Mouse (Mus musculus) stomach, embryonic 14.5 days (tissue): ENCODE results near the gene Vps36. TPM values are rescaled to one million over a fixed set of nuclear protein-coding genes. Genes with fewer than 3 reads are reported as not detected.

ENCODE experiments used
- ATAC-seq: fragments of 200-750 bp; cut with Nextera tagmentation; 2 replicates; pipeline ENCODE4 v1.8.0; 2017; ENCODE audit warnings: low read depth, moderate TSS enrichment; ENCODE audit not compliant: insufficient number of reproducible peaks, insufficient read depth, low FRiP score
- H3K27ac ChIP-seq: fragments of 300-500 bp; sonication (generic); 2 replicates; pipeline ENCODE4 v1.5.1; 2014; ENCODE audit warnings: mild to moderate bottlenecking, low read length, moderate library complexity, mixed read lengths
- H3K27me3 ChIP-seq: fragments of 300-500 bp; sonication (generic); 2 replicates; pipeline ENCODE4 v1.6.1; 2014; ENCODE audit warnings: low read length, control low read depth, mixed read lengths; ENCODE audit not compliant: control insufficient read depth, insufficient read depth
- H3K36me3 ChIP-seq: fragments of 300-500 bp; sonication (generic); 2 replicates; pipeline ENCODE4 v1.6.1; 2014; ENCODE audit warnings: mild to moderate bottlenecking, control low read depth, low read length, moderate library complexity, mixed read lengths; ENCODE audit not compliant: control insufficient read depth, insufficient read depth
- H3K4me1 ChIP-seq: fragments of 300-500 bp; sonication (generic); 2 replicates; pipeline ENCODE4 v1.6.1; 2014; ENCODE audit warnings: low read length, control low read depth, mixed read lengths; ENCODE audit not compliant: control insufficient read depth, insufficient read depth
- H3K4me2 ChIP-seq: fragments of 300-500 bp; sonication (generic); replicated peaks from 2 replicates; pipeline ENCODE4 v1.6.1; 2014; ENCODE audit warnings: low read depth, low read length, control low read depth
- H3K4me3 ChIP-seq: fragments of 300-500 bp; sonication (generic); 2 replicates; pipeline ENCODE4 v1.5.1; 2014; ENCODE audit warnings: low read depth, low read length, control low read depth
- H3K9ac ChIP-seq: fragments of 300-500 bp; sonication (generic); replicated peaks from 2 replicates; pipeline ENCODE4 v1.6.1; 2014; ENCODE audit warnings: low read depth, mild to moderate bottlenecking, control low read depth, low read length, moderate library complexity, mixed read lengths
- H3K9me3 ChIP-seq: fragments of 300-500 bp; sonication (generic); 2 replicates; pipeline ENCODE4 v1.6.1; 2016; ENCODE audit warnings: low read depth, low read length, control low read depth; ENCODE audit not compliant: control insufficient read depth
- WGBS: fragments of 180-500 bp; shearing (Covaris S2); extraction: QIAGEN DNeasy Blood & Tissue Kit; methylation state at CpG from one replicate; pipeline ENCODE4 v1.1.7; 2014; 5-methylcytosine and 5-hydroxymethylcytosine counted together
- polyA plus RNA-seq: library from polyadenylated mRNA; unstranded; fragments of >200 nt; fragmentation: Nextera tagmentation; extraction: Ambion mirVana; gene quantifications from 2 replicates; pipeline ENCODE4 v1.2.1, GENCODE M21; 2014

Vps36 gene
- polyA plus RNA-seq, 1 experiment from 2014 or later = 60.0 TPM

GRCm38 (mm10) chr8:22164431-22164830 lies 28.2 kb upstream of the Vps36 start:
- Histone ChIP-seq H3K27ac (no peak overlapping the region), H3K27me3 (no peaks in the 10 kb centered on the region), H3K9me3 (no peaks in the 10 kb centered on the region), H3K9ac (no peak overlapping the region), H3K4me2 (no peak overlapping the region), H3K36me3 (peaks cover 16% of the 10 kb centered on the region; the same call in 1 of the 2 replicates), H3K4me3 (no peak overlapping the region), H3K4me1 (peaks cover 5% of the 10 kb centered on the region; the same call in 1 of the 2 replicates)
- WGBS = 81% methylated on average over 10 of the region's 10 CpGs
- ATAC-seq = no peak

- Histone ChIP-seq H3K9ac (no peak overlapping the region; the same call in 1 of the 2 replicates), H3K4me3 (peak overlapping the region; percentile 50), H3K9me3 (no peaks in the 10 kb centered on the region), H3K36me3 (peaks cover 17% of the 10 kb centered on the region; the same call in 1 of the 2 replicates), H3K4me2 (peak overlapping the region; percentile 47), H3K27ac (0 out of 2 replicates have a peak overlapping the region, but pooled peaks have one; percentile 27), H3K4me1 (peaks cover 5% of the 10 kb centered on the region; the same call in 1 of the 2 replicates), H3K27me3 (no peaks in the 10 kb centered on the region)
- WGBS = 45% methylated on average over 10 of the region's 10 CpGs
- peak; percentile 15; the same call in 1 of the 2 replicates for ATAC-seq
Measured at GRCm38 (mm10) chr8:22165251-22166079, 27.1 kb upstream of the Vps36 start.

- 0 out of 2 replicates have a peak within 1 kb of the TSS, but pooled peaks have one; percentile 27 for H3K27ac ChIP-seq
- peak; percentile 98 for ATAC-seq
- peak within 1 kb of the TSS; percentile 47 for H3K4me2 ChIP-seq
- peak within 1 kb of the TSS; percentile 50 for H3K4me3 ChIP-seq
- H3K4me1 ChIP-seq = peaks cover 5% of the 10 kb centered on the region; the same call in 1 of the 2 replicates
- peaks cover 17% of the 10 kb centered on the region; the same call in 1 of the 2 replicates for H3K36me3 ChIP-seq
- under 1% methylated on average over 34 of the region's 43 CpGs for WGBS
- H3K9me3 ChIP-seq = no peaks in the 10 kb centered on the region
- H3K27me3 ChIP-seq = no peaks in the 10 kb centered on the region
- no peak within 1 kb of the TSS; the same call in 1 of the 2 replicates for H3K9ac ChIP-seq
Measured at GRCm38 (mm10) chr8:22166080-22166603, 26.5 kb upstream of the Vps36 start, which contains the start of gene Nek3. Nek3 (minus strand) TSS chr8:22166435.

GRCm38 (mm10) chr8:22169167-22169566 lies 23.4 kb upstream of the Vps36 start:
- no peaks in the 10 kb centered on the region for H3K9me3 ChIP-seq
- peaks cover 24% of the 10 kb centered on the region; the same call in 1 of the 2 replicates for H3K36me3 ChIP-seq
- peaks cover 5% of the 10 kb centered on the region; the same call in 1 of the 2 replicates for H3K4me1 ChIP-seq
- H3K9ac ChIP-seq = no peak overlapping the region
- H3K27me3 ChIP-seq = no peaks in the 10 kb centered on the region
- no peak for ATAC-seq
- no peak overlapping the region for H3K4me2 ChIP-seq
- WGBS = 95% methylated on average over 5 of the region's 5 CpGs
- no peak overlapping the region for H3K27ac ChIP-seq
- no peak overlapping the region for H3K4me3 ChIP-seq

- 99% methylated on average over 7 of the region's 7 CpGs for WGBS
- Histone ChIP-seq H3K27me3 (no peaks in the 10 kb centered on the region), H3K4me2 (no peak overlapping the region), H3K4me3 (no peak overlapping the region), H3K36me3 (peaks cover 34% of the 10 kb centered on the region; the same call in 1 of the 2 replicates), H3K27ac (no peak overlapping the region), H3K9me3 (no peaks in the 10 kb centered on the region), H3K4me1 (no peaks in the 10 kb centered on the region), H3K9ac (no peak overlapping the region)
- ATAC-seq = no peak
Measured at GRCm38 (mm10) chr8:22175966-22176365, 16.6 kb upstream of the Vps36 start.

GRCm38 (mm10) chr8:22184884-22185283 lies 7.7 kb upstream of the Vps36 start:
- Histone ChIP-seq H3K4me2 (peak overlapping the region; percentile 64), H3K4me3 (peak overlapping the region; percentile 74), H3K9ac (no peak overlapping the region), H3K36me3 (no peaks in the 10 kb centered on the region), H3K27ac (peak overlapping the region; percentile 83; the same call in 1 of the 2 replicates), H3K4me1 (peaks cover 15% of the 10 kb centered on the region), H3K9me3 (no peaks in the 10 kb centered on the region), H3K27me3 (no peaks in the 10 kb centered on the region)
- 2% methylated on average over 3 of the region's 3 CpGs for WGBS
- ATAC-seq = peak; percentile 57; the same call in 1 of the 2 replicates

GRCm38 (mm10) chr8:22185431-22186397 lies 6.9 kb upstream of the Vps36 start, which contains the start of gene Ckap2:
Ckap2 (minus strand) TSS chr8:22185819.
- H3K4me3 ChIP-seq = peak within 1 kb of the TSS; percentile 74
- 3% methylated on average over 63 of the region's 63 CpGs for WGBS
- H3K9me3 ChIP-seq = no peaks in the 10 kb centered on the region
- no peaks in the 10 kb centered on the region for H3K27me3 ChIP-seq
- H3K36me3 ChIP-seq = no peaks in the 10 kb centered on the region
- peak within 1 kb of the TSS; percentile 83; the same call in 1 of the 2 replicates for H3K27ac ChIP-seq
- peaks cover 15% of the 10 kb centered on the region for H3K4me1 ChIP-seq
- peak; percentile 95 for ATAC-seq
- peak within 1 kb of the TSS; percentile 49 for H3K9ac ChIP-seq
- H3K4me2 ChIP-seq = peak within 1 kb of the TSS; percentile 64
